In the genomic region with DNA sequence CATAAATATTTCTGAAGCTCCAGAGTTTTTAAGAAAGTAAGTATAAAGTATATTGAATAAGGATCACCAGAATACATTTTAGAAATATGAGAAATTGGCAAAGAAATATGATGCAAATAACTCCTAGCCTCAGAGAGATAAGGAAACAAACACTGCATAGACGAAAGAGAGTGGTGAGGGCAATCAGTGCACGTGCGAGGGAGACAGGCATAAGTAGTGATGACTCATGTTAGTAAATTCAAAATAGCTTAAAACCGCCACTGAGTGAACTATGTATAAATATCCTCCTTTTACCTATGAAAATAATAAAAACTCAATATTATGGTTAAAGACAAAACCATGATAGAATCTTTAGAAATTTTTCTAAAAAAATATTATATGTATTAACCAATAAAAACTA, we compare ENCODE assay signal across 32 mouse cellular contexts.
"Had no signal": no experiment of that assay in that cellular context is flagged by ENCODE, and none has a peak within 500 bp of the region (broad histone marks: within the 10 kb centered on the region; RNA-seq: fewer than 3 reads in every experiment).

No protein-coding gene starts in this region.

- H3K27me3 ChIP-seq: heart, embryonic 12.5 days; heart, embryonic 13.5 days; heart, embryonic 15.5 days; hindbrain, embryonic 13.5 days; hindbrain, embryonic 15.5 days; intestine, embryonic 15.5 days; kidney, embryonic 15.5 days had no signal

- H3K36me3 ChIP-seq: heart, embryonic 10.5 days; heart, embryonic 12.5 days; heart, embryonic 13.5 days; heart, embryonic 15.5 days; hindbrain, embryonic 10.5 days; hindbrain, embryonic 13.5 days; hindbrain, embryonic 15.5 days; intestine, embryonic 15.5 days; kidney, embryonic 15.5 days had no signal

- H3K9me3 ChIP-seq: heart, embryonic 10.5 days; heart, embryonic 12.5 days; heart, embryonic 13.5 days; heart, embryonic 15.5 days; hindbrain, embryonic 10.5 days; hindbrain, embryonic 13.5 days; hindbrain, embryonic 15.5 days; intestine, embryonic 15.5 days; kidney, embryonic 15.5 days had no signal

- ATAC-seq: hindbrain, postnatal 0 days; inflammation-experienced regulatory T-cells, adult 6 months; intestine, embryonic 15.5 days; intestine, embryonic 16.5 days; intestine, postnatal 0 days had no signal

- DNase-seq: heart, postnatal 36 days; heart, postnatal 4 days; kidney, adult 11 months; kidney, adult 18-20 months; kidney, adult 2 months; kidney, adult 8-10 months; kidney, adult 9 months; kidney, postnatal 10 days; kidney, postnatal 14 days; kidney, postnatal 25 days; kidney, postnatal 36 days; kidney, postnatal 4 days; layer of hippocampus, adult 9-11 months; layer of hippocampus, postnatal 36 days had no signal

- H3K4me1 ChIP-seq: heart, embryonic 10.5 days; heart, embryonic 12.5 days; heart, embryonic 15.5 days; hindbrain, embryonic 10.5 days; hindbrain, embryonic 15.5 days; intestine, embryonic 15.5 days; kidney, embryonic 15.5 days had no signal

- H3K4me3 ChIP-seq: heart, embryonic 10.5 days; heart, embryonic 12.5 days; heart, embryonic 13.5 days; heart, embryonic 15.5 days; hindbrain, embryonic 10.5 days; hindbrain, embryonic 13.5 days; hindbrain, embryonic 15.5 days; intestine, embryonic 15.5 days; kidney, embryonic 15.5 days; layer of hippocampus, adult 2 months; left cerebral cortex, adult 2 months had no signal

- H3K4me2 ChIP-seq: heart, embryonic 11.5 days; heart, embryonic 12.5 days; heart, embryonic 13.5 days; heart, embryonic 15.5 days; hindbrain, embryonic 13.5 days; hindbrain, embryonic 14.5 days; hindbrain, embryonic 15.5 days; intestine, embryonic 15.5 days; kidney, embryonic 15.5 days had no signal

- H3K27ac ChIP-seq: heart, embryonic 10.5 days; hindbrain, embryonic 10.5 days; hindbrain, embryonic 14.5 days; hindbrain, embryonic 15.5 days; hindbrain, postnatal 0 days; intestine, embryonic 15.5 days; kidney, embryonic 15.5 days; kidney, postnatal 0 days; layer of hippocampus, adult 2 months; left cerebral cortex, adult 2 months had no signal

- H3K9ac ChIP-seq: heart, embryonic 12.5 days; heart, embryonic 13.5 days; heart, embryonic 15.5 days; hindbrain, embryonic 13.5 days; hindbrain, embryonic 14.5 days; hindbrain, embryonic 15.5 days; intestine, embryonic 15.5 days; kidney, embryonic 15.5 days had no signal
